Mouse (Mus musculus) macrophage (primary cell): ENCODE measurements at regions not wholly inside any gene's neighbourhood (a gene's known extent, or its start where the extent isn't known, plus 50 kb on each side); places are given as distances from the start of the nearest gene placed in this dataset.

Source experiments
- H3K27ac ChIP-seq: fragments of 350-480 bp; formaldehyde crosslinking; 2 replicates; pipeline ENCODE4 v1.9.0; 2021
- H3K36me3 ChIP-seq: fragments of 350-480 bp; formaldehyde crosslinking; 2 replicates; pipeline ENCODE4 v1.9.0; 2021; ENCODE audit errors: inconsistent target
- H3K4me3 ChIP-seq: fragments of 350-480 bp; formaldehyde crosslinking; 2 replicates; pipeline ENCODE4 v1.9.0; 2021; ENCODE audit errors: inconsistent target
- H3K79me2 ChIP-seq: fragments of 350-480 bp; formaldehyde crosslinking; 2 replicates; pipeline ENCODE4 v1.9.0; 2021; ENCODE audit errors: inconsistent target
- WGBS: methylation state at CpG from one replicate; pipeline ENCODE4 v1.1.7; 2026; ENCODE audit warnings: inconsistent platforms; ENCODE audit not compliant: missing documents; 5-methylcytosine and 5-hydroxymethylcytosine counted together

DNA sequence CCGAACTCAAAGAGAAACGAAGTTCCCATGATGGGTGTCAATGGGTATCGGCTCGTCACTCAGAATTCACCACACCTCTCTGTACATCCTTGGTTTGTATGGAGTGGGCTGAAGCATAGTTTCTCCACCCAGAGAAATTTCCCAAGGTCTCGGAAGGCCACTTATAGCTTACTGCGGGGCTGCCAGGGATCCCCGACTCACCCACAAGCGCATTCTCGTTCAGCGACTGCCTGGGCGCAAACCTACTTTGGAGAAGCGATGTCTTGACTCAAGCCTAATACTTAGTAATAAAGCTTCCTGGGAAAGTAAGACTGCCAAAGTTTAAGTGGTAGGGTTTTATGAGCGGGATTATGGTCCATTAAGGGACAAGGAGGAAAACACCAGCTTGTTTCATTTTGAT is 303.4 kb upstream of the Nfe2l3 start:
- peak overlapping the region; percentile 46 for H3K27ac ChIP-seq
- WGBS = 77% methylated on average over 13 of the region's 13 CpGs
- no peaks in the 10 kb centered on the region for H3K36me3 ChIP-seq
- no peaks in the 10 kb centered on the region for H3K79me2 ChIP-seq
- H3K4me3 ChIP-seq = peak overlapping the region; percentile 45

DNA sequence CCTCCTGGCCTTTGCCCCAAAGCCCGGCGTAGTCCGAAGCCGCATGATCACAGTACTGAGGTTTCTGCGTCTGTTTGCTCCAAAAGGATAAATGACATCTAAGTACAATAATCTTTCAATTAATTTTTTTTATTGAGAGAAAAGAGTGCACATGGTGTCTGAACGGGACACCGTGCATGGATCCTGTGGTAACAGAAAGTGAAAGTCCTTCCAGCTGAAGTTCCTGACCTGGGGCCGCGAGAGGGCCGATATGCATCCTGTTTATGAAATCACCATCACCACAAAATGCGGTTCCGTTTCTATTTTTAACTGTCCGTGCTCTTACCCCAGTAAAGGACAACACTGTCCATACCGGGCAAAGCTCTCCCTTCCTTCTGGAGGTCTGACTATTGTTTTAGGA is 302.9 kb upstream of the Nfe2l3 start:
- Histone ChIP-seq H3K4me3 (peak overlapping the region; percentile 45), H3K36me3 (no peaks in the 10 kb centered on the region), H3K79me2 (no peaks in the 10 kb centered on the region), H3K27ac (peak overlapping the region; percentile 46)
- WGBS = 7% methylated on average over 14 of the region's 14 CpGs

DNA sequence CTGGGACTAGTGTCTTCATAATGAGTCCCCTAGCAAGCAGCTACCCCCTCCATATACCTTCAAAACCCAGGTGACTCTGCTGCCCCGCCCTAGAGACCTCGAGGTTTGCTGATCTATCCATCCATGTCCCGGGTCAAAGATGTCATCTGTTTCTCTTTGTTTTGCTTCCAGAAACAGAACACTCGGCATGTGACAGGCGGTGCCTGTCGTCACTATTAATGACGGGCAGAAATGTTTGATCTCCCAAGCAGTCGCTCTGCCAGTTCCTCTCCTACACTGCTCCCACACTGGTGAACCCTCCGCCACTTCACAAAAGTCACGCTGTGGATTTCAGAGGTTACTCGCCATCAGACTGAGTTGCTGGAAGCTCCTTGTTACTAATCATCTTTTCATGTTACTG is 287.7 kb upstream of the Nfe2l3 start:
- H3K27ac ChIP-seq = no peak overlapping the region
- H3K36me3 ChIP-seq = no peaks in the 10 kb centered on the region
- H3K4me3 ChIP-seq = no peak overlapping the region
- 72% methylated on average over 9 of the region's 11 CpGs for WGBS
- no peaks in the 10 kb centered on the region for H3K79me2 ChIP-seq

DNA sequence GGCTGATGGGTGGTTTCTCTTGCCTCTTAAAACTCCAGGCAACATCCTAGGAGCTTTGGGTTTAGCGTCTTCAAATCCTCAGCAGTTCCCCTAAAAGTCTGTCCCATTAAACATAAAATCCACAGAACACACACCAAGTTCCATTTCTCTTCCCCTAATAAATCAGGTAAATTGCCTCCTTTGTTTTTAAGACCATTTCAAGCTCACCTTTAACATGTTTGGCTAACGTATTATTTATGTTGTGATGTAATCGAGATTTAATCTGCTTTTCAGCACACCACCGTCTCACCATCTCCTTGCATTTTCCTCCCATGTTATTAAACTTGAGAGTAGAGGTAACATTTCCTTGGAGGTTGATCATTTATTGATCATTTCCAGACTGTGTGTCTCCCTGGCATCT is 286.6 kb upstream of the Nfe2l3 start:
- no peak overlapping the region for H3K4me3 ChIP-seq
- no peaks in the 10 kb centered on the region for H3K36me3 ChIP-seq
- no peaks in the 10 kb centered on the region for H3K79me2 ChIP-seq
- 92% methylated on average over 4 of the region's 4 CpGs for WGBS
- H3K27ac ChIP-seq = no peak overlapping the region

DNA sequence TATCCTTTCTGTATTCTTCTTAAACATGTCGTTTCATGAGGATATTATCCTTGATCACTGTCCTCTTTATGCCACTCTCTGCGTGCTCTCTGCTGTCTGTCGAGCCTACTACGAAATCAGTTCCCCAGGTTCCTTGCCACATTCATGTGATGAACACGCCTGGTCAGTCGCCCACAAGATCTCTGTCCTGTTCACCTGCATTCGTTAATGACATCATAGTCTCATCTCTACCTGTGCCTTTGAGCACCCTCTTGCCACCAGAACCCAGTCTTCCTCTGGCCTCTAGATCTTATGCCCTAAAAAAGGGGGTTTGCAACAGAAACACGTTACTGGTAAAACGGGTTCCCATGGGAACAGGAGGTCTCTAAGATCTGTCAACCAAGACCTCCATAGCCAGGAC is 283.6 kb upstream of the Nfe2l3 start:
- 93% methylated on average over 9 of the region's 9 CpGs for WGBS
- H3K36me3 ChIP-seq = no peaks in the 10 kb centered on the region
- no peak overlapping the region for H3K27ac ChIP-seq
- no peaks in the 10 kb centered on the region for H3K79me2 ChIP-seq
- no peak overlapping the region for H3K4me3 ChIP-seq

DNA sequence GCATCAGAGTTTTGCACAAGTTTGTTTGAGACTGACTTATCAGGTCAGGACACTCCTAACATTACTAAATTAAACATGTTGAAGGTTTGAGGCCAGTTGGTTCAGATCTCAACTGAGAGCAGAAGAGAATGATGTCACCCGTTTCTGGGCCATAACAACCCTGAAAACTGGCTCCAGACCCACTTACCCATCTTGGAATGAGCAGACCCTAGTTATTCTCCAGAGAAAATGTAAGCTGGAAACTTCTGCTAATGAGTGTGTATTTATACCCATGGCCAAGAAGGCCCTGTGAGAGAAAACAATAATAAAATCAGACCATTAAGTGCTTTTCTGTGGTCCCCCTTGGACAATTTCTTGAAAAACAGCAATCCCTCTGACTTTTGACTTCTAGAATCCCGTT is 282.4 kb upstream of the Nfe2l3 start:
- no peaks in the 10 kb centered on the region for H3K36me3 ChIP-seq
- H3K27ac ChIP-seq = no peak overlapping the region
- no peaks in the 10 kb centered on the region for H3K79me2 ChIP-seq
- no peak overlapping the region for H3K4me3 ChIP-seq
- WGBS = 95% methylated on average over 2 of the region's 2 CpGs

DNA sequence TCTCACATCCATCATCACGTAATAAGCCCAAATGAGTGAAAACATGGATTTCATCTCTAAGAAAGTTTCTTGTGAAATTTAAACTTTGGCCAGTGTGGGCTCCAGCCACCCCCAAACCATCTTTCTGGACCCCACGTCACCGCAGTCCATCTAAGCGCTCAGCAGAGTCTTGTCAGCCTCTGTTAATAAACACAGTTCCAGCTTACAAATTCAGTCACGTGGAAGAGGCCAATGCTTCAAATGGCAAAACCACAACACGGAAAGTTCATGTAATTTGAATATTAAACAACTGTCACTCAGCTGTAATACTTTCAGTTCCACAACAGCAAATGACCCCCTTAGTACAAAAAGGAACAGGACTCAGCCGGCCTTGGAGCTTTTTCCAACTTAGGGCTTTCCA is 282.0 kb upstream of the Nfe2l3 start:
- H3K36me3 ChIP-seq = no peaks in the 10 kb centered on the region
- H3K4me3 ChIP-seq = no peak overlapping the region
- H3K27ac ChIP-seq = no peak overlapping the region
- H3K79me2 ChIP-seq = no peaks in the 10 kb centered on the region
- WGBS = 75% methylated on average over 7 of the region's 7 CpGs

DNA sequence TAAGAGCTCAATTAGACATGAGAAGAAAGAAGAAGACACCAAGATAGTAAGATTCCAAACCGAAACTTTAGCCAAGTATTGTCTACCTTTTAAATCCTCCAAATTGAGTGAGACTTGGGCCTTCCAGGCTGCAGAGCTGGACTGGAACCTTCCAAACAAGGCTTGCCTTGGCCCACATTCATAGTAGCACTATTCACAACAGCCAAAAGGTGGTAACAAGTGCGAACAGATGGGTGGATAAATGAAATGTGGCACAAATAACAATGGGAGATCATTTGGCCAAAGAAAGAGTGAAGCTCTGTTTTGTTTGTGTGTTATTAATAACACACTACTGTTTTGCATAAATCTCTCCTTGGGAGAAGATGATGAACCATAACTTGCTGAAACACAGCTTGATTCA is 281.6 kb upstream of the Nfe2l3 start:
- WGBS = 92% methylated on average over 2 of the region's 2 CpGs
- H3K79me2 ChIP-seq = no peaks in the 10 kb centered on the region
- H3K36me3 ChIP-seq = no peaks in the 10 kb centered on the region
- H3K27ac ChIP-seq = no peak overlapping the region
- H3K4me3 ChIP-seq = no peak overlapping the region

DNA sequence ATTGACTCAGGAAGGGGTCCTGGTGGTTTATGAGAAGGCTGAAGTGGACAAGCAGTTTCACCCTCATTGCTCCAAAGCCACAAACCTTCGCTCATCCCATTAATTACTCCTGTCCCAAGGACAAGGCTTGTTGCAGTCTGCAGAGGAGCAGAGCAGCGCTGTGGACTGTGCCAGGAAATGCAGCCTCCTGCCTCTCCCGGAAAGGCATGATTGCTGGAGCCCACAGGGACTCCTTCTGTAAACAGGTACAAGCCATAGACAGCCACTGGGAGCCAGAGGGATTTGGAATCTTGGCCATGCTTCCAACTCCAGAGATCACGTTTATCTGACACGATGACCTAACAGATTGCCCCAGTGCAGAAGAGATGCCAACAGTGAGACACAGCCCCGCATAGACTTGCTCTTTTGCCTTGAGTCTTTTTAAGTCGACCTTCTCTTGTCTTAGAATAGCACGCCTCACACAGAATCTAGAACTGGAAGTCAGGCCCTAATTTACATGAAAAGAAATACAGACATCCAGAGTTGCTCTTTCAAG is 275.6 kb upstream of the Nfe2l3 start:
- Histone ChIP-seq H3K4me3 (no peak overlapping the region), H3K79me2 (no peaks in the 10 kb centered on the region), H3K36me3 (no peaks in the 10 kb centered on the region), H3K27ac (no peak overlapping the region)
- 89% methylated on average over 8 of the region's 8 CpGs for WGBS

DNA sequence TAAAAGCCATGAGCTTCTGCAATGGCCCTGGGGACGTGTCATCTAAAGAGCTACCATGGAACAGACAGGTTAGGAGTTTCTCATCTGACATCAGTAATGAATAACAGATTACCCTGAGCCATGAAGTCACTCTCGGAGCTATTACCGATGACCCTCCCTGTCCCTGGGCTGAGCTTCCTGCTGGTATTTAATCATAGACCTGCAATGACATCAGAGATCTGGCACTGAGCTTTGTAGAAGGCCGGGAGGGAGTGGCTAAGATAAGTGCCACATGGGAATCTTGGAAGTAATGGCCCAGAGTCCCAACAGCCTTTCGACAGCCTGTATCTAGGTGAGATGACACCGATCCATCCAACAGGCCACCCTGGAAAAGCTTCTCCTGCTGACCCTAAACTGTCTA is 271.3 kb upstream of the Nfe2l3 start:
- no peak overlapping the region for H3K27ac ChIP-seq
- H3K79me2 ChIP-seq = no peaks in the 10 kb centered on the region
- H3K4me3 ChIP-seq = no peak overlapping the region
- WGBS = 97% methylated on average over 6 of the region's 6 CpGs
- no peaks in the 10 kb centered on the region for H3K36me3 ChIP-seq

DNA sequence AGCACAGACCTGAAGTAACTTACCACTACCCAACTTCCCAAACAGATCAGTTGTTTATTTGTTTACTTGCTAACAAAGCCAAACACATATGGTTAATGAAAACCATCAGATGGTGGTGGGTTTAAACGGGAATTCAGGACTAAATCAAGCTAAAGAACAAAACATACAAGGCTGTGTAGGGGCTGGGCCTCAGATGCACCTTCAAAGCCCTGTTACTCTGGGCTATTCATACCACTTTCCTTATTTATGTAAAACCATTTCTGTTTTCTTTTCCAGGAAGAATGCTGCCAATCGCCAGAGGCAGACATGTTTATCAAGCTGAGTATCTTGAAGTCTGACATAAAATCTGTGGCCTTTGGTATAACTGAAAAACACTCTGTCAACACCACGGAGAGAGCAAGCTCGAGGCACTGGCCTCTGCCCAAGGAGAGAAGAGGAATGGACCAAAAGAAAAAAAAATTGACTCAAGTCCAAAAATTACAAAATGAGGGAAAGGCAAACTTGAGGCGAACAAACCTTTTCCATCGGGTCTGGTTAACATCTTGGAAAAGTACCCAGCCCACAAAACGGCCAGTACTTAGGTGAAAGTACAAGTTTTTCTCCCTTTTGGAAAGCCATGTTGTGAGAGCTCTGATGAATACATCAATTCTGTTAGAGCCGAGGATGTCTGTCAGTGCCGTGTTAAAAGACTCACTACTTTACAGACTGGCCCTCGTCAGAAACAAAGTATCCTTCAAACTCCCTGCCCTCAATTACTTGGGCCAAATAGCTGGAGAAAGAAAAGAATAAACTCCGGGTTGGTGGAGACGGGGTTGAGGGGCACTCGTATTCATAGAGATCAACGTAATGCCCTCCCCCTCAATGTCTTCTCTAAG is 270.0 kb upstream of the Nfe2l3 start:
- 83% methylated on average over 14 of the region's 14 CpGs for WGBS
- H3K27ac ChIP-seq = no peak overlapping the region

DNA sequence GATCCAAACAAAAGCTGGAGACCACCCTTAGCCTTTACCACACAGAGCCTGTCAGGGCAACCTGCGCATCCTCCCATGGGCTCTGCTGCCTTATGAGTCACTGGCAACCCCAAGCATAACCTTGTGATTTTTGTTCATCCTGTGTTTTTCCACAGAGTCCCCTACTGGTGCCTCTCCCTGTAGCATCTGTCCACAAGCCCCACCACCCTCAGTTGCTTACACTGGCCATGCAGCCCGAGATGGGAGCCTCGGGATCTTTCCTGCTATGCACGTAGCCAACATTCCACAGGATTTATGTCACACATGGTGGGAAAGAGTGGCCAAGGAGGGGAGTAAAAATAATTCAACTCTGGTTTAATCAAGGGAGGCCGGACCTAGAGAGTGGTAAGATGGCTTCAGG is 269.2 kb upstream of the Nfe2l3 start:
- H3K79me2 ChIP-seq = no peaks in the 10 kb centered on the region
- whole genome bisulfite sequencing = 88% methylated on average over 5 of the region's 5 CpGs
- no peak overlapping the region for H3K27ac ChIP-seq
- no peak overlapping the region for H3K4me3 ChIP-seq
- H3K36me3 ChIP-seq = no peaks in the 10 kb centered on the region

More for the DNA sequence above, 270.0 kb upstream of the Nfe2l3 start:
- H3K4me3 ChIP-seq = no peak overlapping the region
- no peaks in the 10 kb centered on the region for H3K36me3 ChIP-seq
- no peaks in the 10 kb centered on the region for H3K79me2 ChIP-seq

DNA sequence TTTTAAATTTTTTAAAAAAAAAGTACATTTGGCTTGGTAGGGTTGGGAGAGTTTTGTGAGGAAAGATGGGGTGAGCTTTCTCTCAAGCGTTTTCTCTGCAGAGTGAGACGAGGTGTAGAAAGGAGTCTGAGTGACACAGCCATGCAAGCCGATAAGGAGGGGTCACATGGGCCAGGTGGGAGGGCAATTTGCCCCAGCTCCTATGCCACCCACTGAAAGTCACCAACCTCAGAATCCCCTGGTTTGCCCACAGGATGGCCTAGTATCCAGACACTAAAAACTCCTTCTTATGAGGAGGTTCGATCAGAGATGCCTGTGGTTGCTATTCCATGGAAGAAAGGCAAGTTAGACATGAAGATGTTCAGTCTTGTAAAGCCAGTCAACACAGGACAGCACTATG is 268.6 kb upstream of the Nfe2l3 start:
- Histone ChIP-seq H3K36me3 (no peaks in the 10 kb centered on the region), H3K79me2 (no peaks in the 10 kb centered on the region), H3K27ac (no peak overlapping the region), H3K4me3 (no peak overlapping the region)
- 93% methylated on average over 4 of the region's 4 CpGs for WGBS

DNA sequence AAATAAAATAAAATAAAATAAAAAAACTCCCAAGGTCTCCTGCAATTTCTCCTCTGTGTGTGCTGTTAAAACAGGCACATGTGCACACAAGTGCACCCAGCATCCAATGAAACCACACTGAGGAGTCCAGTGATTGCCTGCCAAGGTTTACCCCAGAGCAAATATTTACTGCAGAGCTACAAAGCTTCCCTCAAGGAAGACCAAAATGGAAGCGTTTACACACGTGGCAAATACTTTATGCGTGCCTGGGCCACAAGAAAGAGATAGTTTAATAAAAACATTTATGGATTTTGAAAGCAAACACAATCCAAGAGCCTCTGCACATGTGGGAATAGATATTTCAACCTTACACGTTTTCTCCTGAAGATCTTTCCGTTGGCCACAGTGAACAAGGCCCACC is 265.4 kb upstream of the Nfe2l3 start:
- no peak overlapping the region for H3K27ac ChIP-seq
- no peaks in the 10 kb centered on the region for H3K79me2 ChIP-seq
- 97% methylated on average over 5 of the region's 5 CpGs for WGBS
- H3K36me3 ChIP-seq = no peaks in the 10 kb centered on the region
- no peak overlapping the region for H3K4me3 ChIP-seq

DNA sequence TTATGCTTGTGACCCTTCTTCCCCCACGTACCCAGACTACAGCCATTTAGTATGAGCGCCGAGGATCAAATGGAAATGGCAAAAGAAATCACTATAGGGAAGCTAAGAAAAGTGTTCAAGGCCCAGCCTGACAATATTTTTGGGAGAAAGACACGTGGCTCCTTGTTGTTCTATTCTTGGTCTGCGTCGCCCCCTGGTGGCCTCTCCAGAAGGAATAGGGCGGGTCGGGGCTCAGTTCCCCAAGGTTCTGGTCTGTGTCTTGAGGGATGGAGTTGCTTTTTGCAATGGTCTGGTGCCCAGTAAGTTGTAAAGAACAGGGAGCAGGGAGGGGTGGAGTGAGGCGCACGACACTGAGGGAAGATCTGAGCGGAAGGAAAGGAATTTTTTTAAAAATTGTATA is 264.4 kb upstream of the Nfe2l3 start:
- no peak overlapping the region for H3K4me3 ChIP-seq
- H3K36me3 ChIP-seq = no peaks in the 10 kb centered on the region
- H3K79me2 ChIP-seq = no peaks in the 10 kb centered on the region
- H3K27ac ChIP-seq = no peak overlapping the region
- WGBS = 5% methylated on average over 11 of the region's 11 CpGs
